In genomic region chr2:158534090-158534489, GRCm38 (mm10) we compare ENCODE assay signal across 9 mouse cellular contexts. TPM values are rescaled to one million over a fixed set of nuclear protein-coding genes. Genes with fewer than 3 reads are reported as not detected.
A peak's percentile ranks its signal among the peaks of the same experiment; 100 is the strongest.
DNase-seq lines count a peak whose midpoint lies in the region; ATAC-seq and TF ChIP-seq lines count a peak whose summit lies in the region.
"Had no signal": no experiment of that assay in that cellular context is flagged by ENCODE, and none has a peak within 500 bp of the region (broad histone marks: within the 10 kb centered on the region; RNA-seq: fewer than 3 reads in every experiment).

No protein-coding gene starts in this region.

- no peaks in the 10 kb centered on the region for H3K4me1 ChIP-seq in forebrain, embryonic 10.5 days
- no peaks in the 10 kb centered on the region for H3K4me1 ChIP-seq in liver, postnatal 0 days (ENCODE audit: insufficient read depth)
- no peaks in the 10 kb centered on the region for H3K4me1 ChIP-seq in neural tube, embryonic 13.5 days (replicated peaks)

- ATAC-seq in inflammation-experienced regulatory T-cells, adult 6 months: peak; percentile 63
- no peak for ATAC-seq in liver, postnatal 0 days
- ATAC-seq in neural tube, embryonic 13.5 days (ENCODE audit: low read depth): peak; percentile 32; the same call in 1 of the 2 replicates

- WGBS in forebrain, embryonic 10.5 days: 9% methylated on average over 4 of the region's 4 CpGs
- 2% methylated on average over 4 of the region's 4 CpGs for WGBS in liver, postnatal 0 days (ENCODE audit: insufficient replicate concordance)
- WGBS in neural tube, embryonic 13.5 days: 11% methylated on average over 4 of the region's 4 CpGs

- H3K9ac ChIP-seq in liver, postnatal 0 days (replicated peaks): no peak overlapping the region
- H3K9ac ChIP-seq in neural tube, embryonic 13.5 days: no peak overlapping the region

- no peak overlapping the region for H3K27ac ChIP-seq in forebrain, embryonic 10.5 days
- H3K27ac ChIP-seq in liver, postnatal 0 days (ENCODE audit: low read depth): no peak overlapping the region
- no peak overlapping the region for H3K27ac ChIP-seq in neural tube, embryonic 13.5 days (replicated peaks)

- H3K27me3 ChIP-seq in forebrain, embryonic 10.5 days (ENCODE audit: poor library complexity, severe bottlenecking): peaks cover 7% of the 10 kb centered on the region; the same call in 1 of the 2 replicates
- H3K27me3 ChIP-seq in liver, postnatal 0 days (ENCODE audit: insufficient read depth, low read length): no peaks in the 10 kb centered on the region
- no peaks in the 10 kb centered on the region for H3K27me3 ChIP-seq in neural tube, embryonic 13.5 days

- no peaks in the 10 kb centered on the region for H3K36me3 ChIP-seq in forebrain, embryonic 10.5 days (replicated peaks)
- no peaks in the 10 kb centered on the region for H3K36me3 ChIP-seq in liver, postnatal 0 days (replicated peaks; ENCODE audit: insufficient read depth, low read length)
- H3K36me3 ChIP-seq in neural tube, embryonic 13.5 days: no peaks in the 10 kb centered on the region

- no peak overlapping the region for H3K4me3 ChIP-seq in forebrain, embryonic 10.5 days
- H3K4me3 ChIP-seq in liver, postnatal 0 days (ENCODE audit: low read depth, low read length): no peak overlapping the region
- H3K4me3 ChIP-seq in neural tube, embryonic 13.5 days: no peak overlapping the region

- TF ChIP-seq CTCF in brain, embryonic 14.5 days (IDR thresholded peaks at IDR 0.05; ENCODE audit: borderline replicate concordance, extremely low read depth, insufficient read depth, insufficient read length): peak; percentile 87
- peak; percentile 71 for TF ChIP-seq CTCF in liver, postnatal 0 days (IDR thresholded peaks at IDR 0.05; ENCODE audit: low read depth)

- peak; percentile 49 to 80 for DNase-seq in adrenal gland, adult (ENCODE audit: inconsistent age in 2 of 2, low spot score in 1 of 2)
- DNase-seq in adrenal gland, adult 8-10 months: no peak
- DNase-seq in CD4-positive helper T cell, adult 2 months (ENCODE audit: low read depth, low spot score): peak; percentile 46
- DNase-seq in brain, embryonic 14.5 days (ENCODE audit: low read depth): peak; percentile 86
- DNase-seq in forebrain, embryonic 10.5 days (ENCODE audit: extremely low spot score, low spot score): peak; percentile 53
- peak; percentile 54 for DNase-seq in liver, postnatal 0 days

- no peak for TF ChIP-seq POLR2A in brain, embryonic 14.5 days (IDR thresholded peaks at IDR 0.05; ENCODE audit: borderline replicate concordance, extremely low read depth, insufficient read depth, insufficient read length, poor library complexity, severe bottlenecking)

- no peak overlapping the region for H3K4me2 ChIP-seq in liver, postnatal 0 days (ENCODE audit: low read depth, low read length)
- H3K4me2 ChIP-seq in neural tube, embryonic 13.5 days: no peak overlapping the region

- H3K9me3 ChIP-seq in forebrain, embryonic 10.5 days: no peaks in the 10 kb centered on the region
- no peaks in the 10 kb centered on the region for H3K9me3 ChIP-seq in liver, postnatal 0 days (ENCODE audit: low read length)
- H3K9me3 ChIP-seq in neural tube, embryonic 13.5 days: no peaks in the 10 kb centered on the region

- TF ChIP-seq EP300 in liver, postnatal 0 days (IDR thresholded peaks at IDR 0.05; ENCODE audit: low read depth): no peak

RNA-seq across cellular contexts. Expression of gene Arhgap40, which starts 21.5 kb away (rescaled TPM):
- total RNA-seq in adrenal gland, adult 8-10 months (2022): not detected
- 0.97 and 1.1 TPM in 2 replicates for polyA plus RNA-seq in brain, embryonic 14.5 days (2012; rRNA removed)
- polyA plus RNA-seq in forebrain, embryonic 10.5 days (2016; fragmentation: Nextera tagmentation; extraction: Ambion mirVana): 0.28 and 0.62 TPM in 2 replicates
- not detected for polyA plus RNA-seq in inflammation-experienced regulatory T-cells, adult 6 months (2017; shearing (Covaris generic))
- polyA plus RNA-seq in liver, postnatal 0 days (2015; fragmentation: Nextera tagmentation; extraction: Ambion mirVana): not detected in 2 replicates
- polyA plus RNA-seq in neural tube, embryonic 13.5 days (2015; fragmentation: Nextera tagmentation; extraction: Ambion mirVana): 0.92 and 1.4 TPM in 2 replicates

RNA-seq across cellular contexts. Expression of gene Adig, which starts 31.7 kb away (rescaled TPM):
- 10 to 100 TPM in 3 of 4 experiments, 1 to 10 TPM in 1; 6.9 to 56.3 (median 40.8) TPM for total RNA-seq in adrenal gland, adult 8-10 months (2022)
- polyA plus RNA-seq in brain, embryonic 14.5 days (2012; rRNA removed): 0.86 TPM in 1 of 2 replicates, not detected in the other
- not detected in 2 replicates for polyA plus RNA-seq in forebrain, embryonic 10.5 days (2016; fragmentation: Nextera tagmentation; extraction: Ambion mirVana)
- not detected for polyA plus RNA-seq in inflammation-experienced regulatory T-cells, adult 6 months (2017; shearing (Covaris generic))
- polyA plus RNA-seq in liver, postnatal 0 days (2015; fragmentation: Nextera tagmentation; extraction: Ambion mirVana): not detected in 2 replicates
- polyA plus RNA-seq in neural tube, embryonic 13.5 days (2015; fragmentation: Nextera tagmentation; extraction: Ambion mirVana): not detected in 2 replicates
- total RNA-seq: layer of hippocampus, adult 8-10 months had no signal
